Mouse (Mus musculus) kidney, postnatal 0 days (tissue): ENCODE results near the gene Cdkal1. TPM values are rescaled to one million over a fixed set of nuclear protein-coding genes. Genes with fewer than 3 reads are reported as not detected.

Source experiments
- ATAC-seq: fragments of 200-750 bp; cut with Nextera tagmentation; replicated peaks from 2 replicates; pipeline ENCODE4 v1.8.0; 2017; ENCODE audit warnings: low read depth, moderate number of reproducible peaks, moderate TSS enrichment, moderate library complexity; ENCODE audit not compliant: low FRiP score
- DNase-seq: peaks from one replicate; pipeline ENCODE4 v3.0.0-alpha.2; 2016; ENCODE audit warnings: low spot score
- H3K27ac ChIP-seq: fragments of 300-500 bp; sonication (generic); 2 replicates; pipeline ENCODE4 v1.5.1; 2014; ENCODE audit warnings: mild to moderate bottlenecking
- H3K27me3 ChIP-seq: fragments of 300-500 bp; sonication (generic); 2 replicates; pipeline ENCODE4 v1.6.1; 2014; ENCODE audit warnings: low read length, mixed read lengths; ENCODE audit not compliant: insufficient read depth
- H3K36me3 ChIP-seq: fragments of 300-500 bp; sonication (generic); 2 replicates; pipeline ENCODE4 v1.6.1; 2014; ENCODE audit warnings: low read length, mixed read lengths; ENCODE audit not compliant: insufficient read depth
- H3K4me1 ChIP-seq: fragments of 300-500 bp; sonication (generic); replicated peaks from 2 replicates; pipeline ENCODE4 v1.6.1; 2014; ENCODE audit warnings: antibody characterized with exemption, low read length, mixed read lengths; ENCODE audit not compliant: insufficient read depth
- H3K4me2 ChIP-seq: fragments of 300-500 bp; sonication (generic); 2 replicates; pipeline ENCODE4 v1.6.1; 2014; ENCODE audit warnings: mild to moderate bottlenecking, low read length, moderate library complexity, mixed read lengths
- H3K4me3 ChIP-seq: fragments of 300-500 bp; sonication (generic); replicated peaks from 2 replicates; pipeline ENCODE4 v1.5.1; 2014; ENCODE audit warnings: low read depth, low read length
- H3K9ac ChIP-seq: fragments of 300-500 bp; sonication (generic); 2 replicates; pipeline ENCODE4 v1.6.1; 2014; ENCODE audit warnings: low read depth, low read length
- H3K9me3 ChIP-seq: fragments of 300-500 bp; sonication (generic); replicated peaks from 2 replicates; pipeline ENCODE4 v1.6.1; 2016; ENCODE audit warnings: low read length, inconsistent platforms, mixed read lengths
- CTCF ChIP-seq: IDR thresholded peaks from 2 replicates; pipeline ENCODE4 v1.5.1; 2016; ENCODE audit warnings: antibody characterized with exemption, low read depth, mild to moderate bottlenecking, moderate library complexity
- WGBS: fragments of 180-500 bp; shearing (Covaris S2); extraction: QIAGEN DNeasy Blood & Tissue Kit; methylation state at CpG from one replicate; pipeline ENCODE4 v1.1.7; 2014; 5-methylcytosine and 5-hydroxymethylcytosine counted together
- polyA plus RNA-seq: library from polyadenylated mRNA; unstranded; fragments of >200 nt; fragmentation: Nextera tagmentation; extraction: Ambion mirVana; gene quantifications from 2 replicates; pipeline ENCODE4 v1.2.1, GENCODE M21; 2015

Gene Cdkal1
- polyA plus RNA-seq, 1 experiment from 2014 or later = 30.1 TPM

DNA sequence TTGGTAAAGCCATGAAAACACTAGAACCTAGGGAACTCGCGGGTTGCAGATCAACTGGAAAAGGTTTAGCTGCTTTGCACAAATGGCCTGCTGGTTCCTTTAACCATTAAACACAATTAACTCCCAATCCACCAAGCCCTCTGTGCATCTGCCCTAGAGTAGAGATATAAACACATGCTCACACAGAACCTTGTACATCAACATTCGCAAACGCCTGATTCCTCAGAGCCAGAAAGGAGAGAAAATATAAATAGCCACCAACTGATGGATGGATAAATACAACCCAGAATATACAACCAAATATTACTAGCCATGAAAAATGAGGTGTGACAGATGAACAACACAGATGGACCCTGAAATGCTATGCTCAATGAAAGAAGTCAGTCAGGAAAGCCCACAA is 70.6 kb downstream of the Cdkal1 start:
- no peaks in the 10 kb centered on the region for H3K9me3 ChIP-seq
- no peak for TF ChIP-seq CTCF
- no peak for DNase-seq
- H3K36me3 ChIP-seq = no peaks in the 10 kb centered on the region
- H3K27me3 ChIP-seq = no peaks in the 10 kb centered on the region
- 79% methylated on average over 4 of the region's 4 CpGs for WGBS
- H3K4me3 ChIP-seq = no peak overlapping the region
- H3K4me2 ChIP-seq = no peak overlapping the region
- H3K27ac ChIP-seq = no peak overlapping the region
- no peak for ATAC-seq
- no peak overlapping the region for H3K9ac ChIP-seq
- peaks cover 6% of the 10 kb centered on the region; the same call in 1 of the 2 replicates for H3K4me1 ChIP-seq

- Histone ChIP-seq H3K27me3 (no peaks in the 10 kb centered on the region), H3K4me1 (peaks cover 6% of the 10 kb centered on the region; the same call in 1 of the 2 replicates), H3K27ac (0 out of 2 replicates have a peak overlapping the region, but pooled peaks have one; percentile 57), H3K9ac (no peak overlapping the region), H3K4me2 (no peak overlapping the region), H3K9me3 (no peaks in the 10 kb centered on the region), H3K4me3 (no peak overlapping the region), H3K36me3 (no peaks in the 10 kb centered on the region)
- DNase-seq = no peak
- no peak for ATAC-seq
- TF ChIP-seq CTCF = no peak
- WGBS = 77% methylated on average over 4 of the region's 4 CpGs
Observed at GRCm38 (mm10) chr13:29781332-29781731, 74.1 kb downstream of the Cdkal1 start.

DNA sequence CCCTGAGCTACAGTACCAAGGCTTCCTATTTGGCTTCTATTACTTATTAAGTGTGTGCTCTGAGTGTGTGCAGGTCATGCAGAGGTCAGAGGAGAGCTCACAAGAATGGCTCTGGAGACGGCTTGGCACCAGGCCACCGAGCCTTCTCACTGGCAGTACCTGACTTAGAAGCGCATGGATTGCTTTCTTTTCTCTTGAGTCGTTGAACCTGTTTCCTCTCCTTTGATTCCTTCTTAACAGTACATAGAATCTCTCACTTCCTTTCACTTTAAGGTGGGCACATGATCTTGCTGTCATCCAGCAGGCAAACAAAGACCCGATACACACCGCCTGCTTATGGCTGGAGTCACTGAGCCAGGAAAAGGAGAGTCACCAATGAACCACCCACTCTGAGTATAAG is 74.8 kb downstream of the Cdkal1 start:
- Histone ChIP-seq H3K27ac (peak overlapping the region; percentile 57; the same call in 1 of the 2 replicates), H3K27me3 (no peaks in the 10 kb centered on the region), H3K4me3 (no peak overlapping the region), H3K4me2 (no peak overlapping the region), H3K9ac (no peak overlapping the region), H3K9me3 (no peaks in the 10 kb centered on the region), H3K36me3 (no peaks in the 10 kb centered on the region), H3K4me1 (peaks cover 6% of the 10 kb centered on the region; the same call in 1 of the 2 replicates)
- no peak for TF ChIP-seq CTCF
- WGBS = 18% methylated on average over 6 of the region's 6 CpGs
- ATAC-seq (peak; percentile 86), DNase-seq (peak; percentile 52)

- Histone ChIP-seq H3K27me3 (no peaks in the 10 kb centered on the region), H3K36me3 (no peaks in the 10 kb centered on the region), H3K27ac (no peak overlapping the region), H3K9ac (no peak overlapping the region), H3K9me3 (no peaks in the 10 kb centered on the region), H3K4me3 (no peak overlapping the region), H3K4me1 (peaks cover 6% of the 10 kb centered on the region; the same call in 1 of the 2 replicates), H3K4me2 (no peak overlapping the region)
- 84% methylated on average over 5 of the region's 5 CpGs for WGBS
- ATAC-seq = no peak
- no peak for DNase-seq
- TF ChIP-seq CTCF = no peak
Observed at GRCm38 (mm10) chr13:29779519-29779918, 76.0 kb downstream of the Cdkal1 start.

- DNase-seq (no peak), ATAC-seq (no peak)
- no peak overlapping the region for H3K4me2 ChIP-seq
- H3K4me3 ChIP-seq = no peak overlapping the region
- H3K4me1 ChIP-seq = peaks cover 6% of the 10 kb centered on the region; the same call in 1 of the 2 replicates
- H3K9ac ChIP-seq = no peak overlapping the region
- no peaks in the 10 kb centered on the region for H3K9me3 ChIP-seq
- WGBS = 67% methylated on average over 5 of the region's 5 CpGs
- TF ChIP-seq CTCF = no peak
- H3K36me3 ChIP-seq = no peaks in the 10 kb centered on the region
- H3K27ac ChIP-seq = no peak overlapping the region
- H3K27me3 ChIP-seq = no peaks in the 10 kb centered on the region
Observed at GRCm38 (mm10) chr13:29779116-29779515, 76.4 kb downstream of the Cdkal1 start.

DNA sequence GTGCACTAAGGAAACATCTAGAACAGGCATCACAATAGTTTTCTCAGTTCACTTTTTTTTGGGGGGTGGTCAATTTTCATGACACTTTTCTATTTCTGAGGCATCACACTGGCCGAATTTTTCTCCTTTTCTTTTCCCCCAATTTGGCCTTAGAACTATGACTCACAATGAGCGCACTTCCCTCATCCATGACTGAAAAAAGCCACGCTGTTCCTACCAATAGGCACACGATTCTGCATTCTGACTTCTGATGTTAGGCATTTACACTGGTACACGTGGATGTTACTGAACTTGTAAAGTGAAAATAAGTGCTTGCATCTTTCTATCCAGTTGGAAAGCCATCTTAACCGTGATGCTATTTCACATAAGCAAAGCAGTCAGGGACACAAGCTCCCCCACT is 77.3 kb downstream of the Cdkal1 start:
- Histone ChIP-seq H3K27ac (no peak overlapping the region), H3K4me2 (no peak overlapping the region), H3K9me3 (no peaks in the 10 kb centered on the region), H3K4me1 (peaks cover 12% of the 10 kb centered on the region), H3K36me3 (no peaks in the 10 kb centered on the region), H3K4me3 (no peak overlapping the region), H3K9ac (no peak overlapping the region), H3K27me3 (no peaks in the 10 kb centered on the region)
- DNase-seq (no peak), ATAC-seq (no peak)
- WGBS = 85% methylated on average over 6 of the region's 6 CpGs
- no peak for TF ChIP-seq CTCF

DNA sequence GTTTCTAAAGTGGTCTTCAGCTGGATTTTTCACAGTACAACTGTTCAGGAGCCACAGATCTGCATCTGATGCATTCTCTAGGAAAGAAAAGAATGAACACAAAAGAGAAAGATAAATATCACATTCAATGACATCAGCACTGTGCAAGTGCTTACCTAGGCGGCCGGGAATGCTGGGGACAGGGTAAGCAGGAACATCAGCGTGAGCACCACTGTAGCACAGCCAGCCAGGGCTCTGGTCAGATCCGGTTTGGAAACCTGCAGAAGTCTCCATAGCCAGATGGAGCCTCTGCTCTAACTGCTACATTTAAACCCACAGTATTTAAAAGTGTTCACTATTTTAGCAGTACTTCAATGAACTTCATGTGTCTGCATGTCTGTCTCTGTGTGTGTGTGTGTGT is 78.2 kb downstream of the Cdkal1 start:
- ATAC-seq (peak; percentile 58; the same call in 1 of the 2 replicates), DNase-seq (no peak)
- H3K9me3 ChIP-seq = no peaks in the 10 kb centered on the region
- WGBS = 74% methylated on average over 4 of the region's 4 CpGs
- no peak for TF ChIP-seq CTCF
- peaks cover 12% of the 10 kb centered on the region for H3K4me1 ChIP-seq
- no peak overlapping the region for H3K4me3 ChIP-seq
- no peak overlapping the region for H3K9ac ChIP-seq
- H3K4me2 ChIP-seq = no peak overlapping the region
- H3K27me3 ChIP-seq = no peaks in the 10 kb centered on the region
- H3K27ac ChIP-seq = no peak overlapping the region
- no peaks in the 10 kb centered on the region for H3K36me3 ChIP-seq
